Mouse (Mus musculus) MEL (cell line): ENCODE data around the gene Gm10639.
"Not testable (repeated sequence)": the region's sequence is repeated elsewhere in the genome, so short reads cannot be mapped to it uniquely, and the experiment has no call there.

ENCODE experiments used
- CTCF ChIP-seq, 3 experiments: IDR thresholded peaks in 2 of 3; conservative IDR thresholded peaks in 1 of 3; 2 replicates each; pipeline ENCODE4 v1.5.1; 2011 to 2012; ENCODE audit warnings: low read length in 3 of 3, low read depth in 2 of 3, mild to moderate bottlenecking in 2 of 3, improper control_type of control experiment in 1 of 3, inconsistent platforms in 1 of 3, mixed read lengths in 1 of 3, moderate library complexity in 1 of 3; ENCODE audit not compliant: control insufficient read depth in 1 of 3, insufficient read depth in 1 of 3, poor library complexity in 1 of 3, severe bottlenecking in 1 of 3
- EP300 ChIP-seq, 2 experiments: IDR thresholded peaks; 2 replicates each; pipeline ENCODE4 v1.6.1; 2011; ENCODE audit warnings: improper control_type of control experiment in 2 of 2, low read length in 2 of 2, low read depth in 1 of 2, mild to moderate bottlenecking in 1 of 2
- HCFC1 ChIP-seq: IDR thresholded peaks from 2 replicates; pipeline ENCODE4 v1.6.1; 2012; ENCODE audit warnings: low read depth, mild to moderate bottlenecking, inconsistent platforms, low read length, improper control_type of control experiment, moderate library complexity
- MAX ChIP-seq: IDR thresholded peaks from 2 replicates; pipeline ENCODE4 v1.6.1; 2011; ENCODE audit warnings: low read length, improper control_type of control experiment
- SMC3 ChIP-seq: IDR thresholded peaks from 2 replicates; pipeline ENCODE4 v1.6.1; 2011; ENCODE audit warnings: low read depth, low read length, improper control_type of control experiment
- TCF12 ChIP-seq: IDR thresholded peaks from 2 replicates; pipeline ENCODE4 v1.6.1; 2014; ENCODE audit warnings: low read depth, mild to moderate bottlenecking, inconsistent platforms, low read length, improper control_type of control experiment, moderate library complexity
- ZKSCAN1 ChIP-seq: IDR thresholded peaks from 2 replicates; pipeline ENCODE4 v1.6.1; 2012; ENCODE audit warnings: low read depth, mild to moderate bottlenecking, inconsistent platforms, low read length, improper control_type of control experiment, moderate library complexity
- ZMIZ1 ChIP-seq: IDR thresholded peaks from 2 replicates; pipeline ENCODE4 v1.6.1; 2012; ENCODE audit warnings: low read depth, mild to moderate bottlenecking, inconsistent platforms, low read length, improper control_type of control experiment, moderate library complexity

- not testable (repeated sequence) for TF ChIP-seq TCF12; ZKSCAN1; MAX; CTCF (IDR thresholded peaks at IDR 0.05 in 2 of 3, conservative IDR thresholded peaks at IDR 0.05 in 1 of 3; ENCODE audit: control insufficient read depth in 1 of 3, insufficient read depth in 1 of 3, low read depth in 2 of 3, low read length in 3 of 3, poor library complexity in 1 of 3, severe bottlenecking in 1 of 3); ZMIZ1; SMC3; HCFC1; EP300 (IDR thresholded peaks at IDR 0.05; ENCODE audit: low read depth in 1 of 2, low read length in 2 of 2)
Observed at GRCm38 (mm10) chr9:78289723-78290122, at the start of gene Gm10639.
